Mouse (Mus musculus) E14TG2a.4 (cell line): ENCODE measurements around the gene Ppfibp2.

Source experiments
- CTCF ChIP-seq: conservative IDR thresholded peaks from 2 replicates; pipeline ENCODE4 v1.5.1; 2014; ENCODE audit warnings: low read length
- POU5F1 ChIP-seq: IDR thresholded peaks from 2 replicates; pipeline ENCODE4 v1.6.1; 2014; ENCODE audit warnings: low read length, borderline replicate concordance

- no peak for TF ChIP-seq CTCF
- no peak for TF ChIP-seq POU5F1
These were observed 2.4 kb upstream of the Ppfibp2 start for GRCm38 (mm10) chr7:107592641-107593040.
